Mouse (Mus musculus) liver, embryonic 13.5 days (tissue): ENCODE data around the gene Nol9. TPM values are rescaled to one million over a fixed set of nuclear protein-coding genes. Genes with fewer than 3 reads are reported as not detected.

Source experiments
- ATAC-seq: fragments of 200-750 bp; cut with Nextera tagmentation; 2 replicates; pipeline ENCODE4 v1.8.0; 2017; ENCODE audit warnings: low read depth, mild to moderate bottlenecking, moderate number of reproducible peaks, moderate library complexity
- DNase-seq: peaks from one replicate; pipeline ENCODE4 v3.0.0; 2022
- H3K27ac ChIP-seq: fragments of 300-500 bp; sonication (generic); 2 replicates; pipeline ENCODE4 v1.5.1; 2015; ENCODE audit warnings: moderate library complexity, mild to moderate bottlenecking, inconsistent platforms
- H3K27me3 ChIP-seq: fragments of 300-500 bp; sonication (generic); 2 replicates; pipeline ENCODE4 v1.6.1; 2015; ENCODE audit warnings: mild to moderate bottlenecking, inconsistent platforms
- H3K36me3 ChIP-seq: fragments of 300-500 bp; sonication (generic); 2 replicates; pipeline ENCODE4 v1.6.1; 2015; ENCODE audit warnings: mild to moderate bottlenecking, inconsistent platforms
- H3K4me1 ChIP-seq: fragments of 300-500 bp; sonication (generic); replicated peaks from 2 replicates; pipeline ENCODE4 v1.6.1; 2015; ENCODE audit warnings: inconsistent platforms
- H3K4me2 ChIP-seq: fragments of 300-500 bp; sonication (generic); 2 replicates; pipeline ENCODE4 v1.6.1; 2015; ENCODE audit warnings: inconsistent platforms, mild to moderate bottlenecking, moderate library complexity
- H3K4me3 ChIP-seq: fragments of 300-500 bp; sonication (generic); replicated peaks from 2 replicates; pipeline ENCODE4 v1.5.1; 2015; ENCODE audit warnings: mild to moderate bottlenecking, inconsistent platforms
- H3K9ac ChIP-seq: fragments of 300-500 bp; sonication (generic); 2 replicates; pipeline ENCODE4 v1.6.1; 2015; ENCODE audit warnings: mild to moderate bottlenecking, inconsistent platforms
- H3K9me3 ChIP-seq: fragments of 300-500 bp; sonication (generic); replicated peaks from 2 replicates; pipeline ENCODE4 v1.6.1; 2016; ENCODE audit warnings: inconsistent platforms
- WGBS: fragments of 180-500 bp; shearing (Covaris S2); methylation state at CpG from one replicate; pipeline ENCODE4 v1.1.7; 2015; ENCODE audit not compliant: insufficient replicate concordance; 5-methylcytosine and 5-hydroxymethylcytosine counted together
- polyA plus RNA-seq: library from polyadenylated mRNA; unstranded; fragments of >200 nt; fragmentation: Nextera tagmentation; extraction: Ambion mirVana; gene quantifications from 2 replicates; pipeline ENCODE4 v1.2.1, GENCODE M21; 2015

The Nol9 gene
- polyA plus RNA-seq, 1 experiment from 2014 or later, result 21.9 TPM

DNA sequence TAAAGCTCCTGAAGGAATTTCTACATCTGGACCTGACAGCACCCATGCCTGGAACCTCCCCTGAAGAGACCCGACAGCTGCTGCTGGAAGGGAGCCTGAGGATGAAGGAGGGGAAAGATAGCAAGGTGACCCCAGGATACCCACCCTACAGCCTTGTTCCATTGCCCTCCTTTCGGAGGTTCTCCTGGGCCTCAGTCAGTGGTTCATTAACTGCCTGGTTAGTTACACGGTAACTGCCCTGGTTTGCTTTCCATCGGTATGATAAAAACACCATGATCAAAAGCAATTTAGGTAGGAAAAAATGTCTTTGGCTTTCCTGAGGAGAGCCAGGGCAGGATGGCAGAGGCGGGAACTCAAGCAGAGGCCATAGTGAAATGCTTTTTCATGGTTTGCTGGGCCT, 69.6 kb downstream of the Nol9 start:
- Histone ChIP-seq H3K36me3 (peaks cover 63% of the 10 kb centered on the region), H3K4me1 (peaks cover 58% of the 10 kb centered on the region), H3K4me3 (peak overlapping the region; percentile 62), H3K9ac (peak overlapping the region; percentile 52), H3K27me3 (no peaks in the 10 kb centered on the region), H3K27ac (peak overlapping the region; percentile 91), H3K9me3 (no peaks in the 10 kb centered on the region), H3K4me2 (peak overlapping the region; percentile 95)
- no peak for ATAC-seq
- WGBS, result 93% methylated on average over 5 of the region's 5 CpGs
- no peak for DNase-seq

- Histone ChIP-seq H3K36me3 (peaks cover 63% of the 10 kb centered on the region), H3K9me3 (no peaks in the 10 kb centered on the region), H3K9ac (peak overlapping the region; percentile 37; the same call in 1 of the 2 replicates), H3K4me3 (no peak overlapping the region), H3K27ac (peak overlapping the region; percentile 91), H3K4me1 (peaks cover 58% of the 10 kb centered on the region), H3K27me3 (peaks cover 5% of the 10 kb centered on the region), H3K4me2 (peak overlapping the region; percentile 57; the same call in 1 of the 2 replicates)
- DNase-seq, result no peak
- no peak for ATAC-seq
- WGBS, result 77% methylated on average over 3 of the region's 3 CpGs
These were observed 70.4 kb downstream of the Nol9 start for GRCm38 (mm10) chr4:152109509-152109908.

- Histone ChIP-seq H3K9me3 (no peaks in the 10 kb centered on the region), H3K9ac (peak overlapping the region; percentile 61), H3K4me1 (peaks cover 68% of the 10 kb centered on the region), H3K36me3 (peaks cover 65% of the 10 kb centered on the region), H3K27me3 (peaks cover 17% of the 10 kb centered on the region), H3K4me2 (peak overlapping the region; percentile 57), H3K4me3 (peak overlapping the region; percentile 22), H3K27ac (peak overlapping the region; percentile 91)
- ATAC-seq (peak; percentile 79), DNase-seq (no peak)
- WGBS, result 19% methylated on average over 4 of the region's 4 CpGs
These were observed 71.6 kb downstream of the Nol9 start for GRCm38 (mm10) chr4:152110689-152111088.

Other genes with a start within 250 kb of the Nol9 start
- gene Camta1, start 177.4 kb upstream of the Nol9 start, polyA plus RNA-seq, result 43.6 and 47.8 TPM in 2 replicates
- 58.3 and 66.6 TPM in 2 replicates for gene Dnajc11, start 105.6 kb upstream of the Nol9 start, polyA plus RNA-seq
- gene Thap3, start 50.3 kb upstream of the Nol9 start, polyA plus RNA-seq, result 7.8 and 8.1 TPM in 2 replicates
- 5.4 and 6.2 TPM in 2 replicates for gene Phf13, start 43.1 kb upstream of the Nol9 start, polyA plus RNA-seq
- 6.0 and 6.5 TPM in 2 replicates for gene Klhl21, start 30.5 kb upstream of the Nol9 start, polyA plus RNA-seq
- 7.2 and 9.5 TPM in 2 replicates for gene Zbtb48, start 11.7 kb upstream of the Nol9 start, polyA plus RNA-seq
- 0.07 TPM in 1 of 2 replicates, not detected in the other for gene Tas1r1, start 753 bp upstream of the Nol9 start, polyA plus RNA-seq
- 4.9 and 5.1 TPM in 2 replicates for gene Plekhg5, start 33.2 kb downstream of the Nol9 start, polyA plus RNA-seq
- 0.37 and 0.48 TPM in 2 replicates for gene Tnfrsf25, start 76.6 kb downstream of the Nol9 start, polyA plus RNA-seq
- 1.8 and 2.1 TPM in 2 replicates for gene Espn, start 113.0 kb downstream of the Nol9 start, polyA plus RNA-seq
- 0.06 TPM in 1 of 2 replicates, not detected in the other for gene Hes2, start 119.5 kb downstream of the Nol9 start, polyA plus RNA-seq
- 24.8 and 25.2 TPM in 2 replicates for gene Acot7, start 138.8 kb downstream of the Nol9 start, polyA plus RNA-seq
- gene Gpr153, start 234.9 kb downstream of the Nol9 start, polyA plus RNA-seq, result 0.81 and 0.82 TPM in 2 replicates